Mouse (Mus musculus): ENCODE data around the gene Cebpzos. TPM values are rescaled to one million over a fixed set of nuclear protein-coding genes. Genes with fewer than 3 reads are reported as not detected.
A peak's percentile ranks its signal among the peaks of the same experiment; 100 is the strongest.

The Cebpzos gene
- polyA plus RNA-seq, 1 experiment: 26.3 TPM

GRCm38 (mm10) chr17:78936466-78937228 lies 20.3 kb downstream of the Cebpzos start, which contains the start of the genes Cebpz and Ndufaf7:
Cebpz (minus strand) TSS chr17:78937066.
Ndufaf7 (plus strand) TSS chr17:78937136.
- Histone ChIP-seq H3K27ac (ENCODE audit: insufficient read depth, low read length) (no peak within 1 kb of the TSS), H3K4me3 (ENCODE audit: insufficient read depth, low read length) (peak within 1 kb of the TSS; percentile 86), H3K4me1 (ENCODE audit: control insufficient read depth, insufficient read depth, low read length) (no peaks in the 10 kb centered on the region; the same call in 1 of the 2 replicates)
- TF ChIP-seq POLR2A (IDR thresholded peaks at IDR 0.05; ENCODE audit: low read depth, low read length) (peak; percentile 87), CTCF (IDR thresholded peaks at IDR 0.05; ENCODE audit: borderline replicate concordance, insufficient read depth, low read length) (no peak)

- TF ChIP-seq POLR2A (IDR thresholded peaks at IDR 0.05; ENCODE audit: low read depth, low read length) (no peak), CTCF (IDR thresholded peaks at IDR 0.05; ENCODE audit: borderline replicate concordance, insufficient read depth, low read length) (no peak)
- H3K4me3 ChIP-seq (ENCODE audit: insufficient read depth, low read length): peak overlapping the region; percentile 86
- no peak overlapping the region for H3K27ac ChIP-seq (ENCODE audit: insufficient read depth, low read length)
- no peaks in the 10 kb centered on the region; the same call in 1 of the 2 replicates for H3K4me1 ChIP-seq (ENCODE audit: control insufficient read depth, insufficient read depth, low read length)
These were observed 21.0 kb downstream of the Cebpzos start for GRCm38 (mm10) chr17:78937229-78937853.

GRCm38 (mm10) chr17:78938927-78939326 lies 22.6 kb downstream of the Cebpzos start:
- TF ChIP-seq CTCF (IDR thresholded peaks at IDR 0.05; ENCODE audit: borderline replicate concordance, insufficient read depth, low read length) (no peak), POLR2A (IDR thresholded peaks at IDR 0.05; ENCODE audit: low read depth, low read length) (no peak)
- Histone ChIP-seq H3K4me1 (ENCODE audit: control insufficient read depth, insufficient read depth, low read length) (no peaks in the 10 kb centered on the region; the same call in 1 of the 2 replicates), H3K4me3 (ENCODE audit: insufficient read depth, low read length) (no peak overlapping the region), H3K27ac (ENCODE audit: insufficient read depth, low read length) (no peak overlapping the region)

GRCm38 (mm10) chr17:78942579-78942978 lies 26.3 kb downstream of the Cebpzos start:
- Histone ChIP-seq H3K27ac (ENCODE audit: insufficient read depth, low read length) (no peak overlapping the region), H3K4me3 (ENCODE audit: insufficient read depth, low read length) (no peak overlapping the region)
- TF ChIP-seq POLR2A (IDR thresholded peaks at IDR 0.05; ENCODE audit: low read depth, low read length): no peak

GRCm38 (mm10) chr17:78951225-78951624 lies 34.9 kb downstream of the Cebpzos start:
- TF ChIP-seq POLR2A (IDR thresholded peaks at IDR 0.05; ENCODE audit: low read depth, low read length) (no peak), CTCF (IDR thresholded peaks at IDR 0.05; ENCODE audit: borderline replicate concordance, insufficient read depth, low read length) (no peak)
- H3K4me1 ChIP-seq (ENCODE audit: control insufficient read depth, insufficient read depth, low read length): no peaks in the 10 kb centered on the region
- no peak overlapping the region for H3K27ac ChIP-seq (ENCODE audit: insufficient read depth, low read length)
- no peak overlapping the region for H3K4me3 ChIP-seq (ENCODE audit: insufficient read depth, low read length)

More at GRCm38 (mm10) chr17:78942579-78942978, 26.3 kb downstream of the Cebpzos start:
- no peaks in the 10 kb centered on the region; the same call in 1 of the 2 replicates for H3K4me1 ChIP-seq (ENCODE audit: control insufficient read depth, insufficient read depth, low read length)

GRCm38 (mm10) chr17:78952070-78952469 lies 35.8 kb downstream of the Cebpzos start:
- Histone ChIP-seq H3K4me1 (ENCODE audit: control insufficient read depth, insufficient read depth, low read length) (no peaks in the 10 kb centered on the region), H3K27ac (ENCODE audit: insufficient read depth, low read length) (no peak overlapping the region), H3K4me3 (ENCODE audit: insufficient read depth, low read length) (no peak overlapping the region)
- TF ChIP-seq POLR2A (IDR thresholded peaks at IDR 0.05; ENCODE audit: low read depth, low read length) (no peak), CTCF (IDR thresholded peaks at IDR 0.05; ENCODE audit: borderline replicate concordance, insufficient read depth, low read length) (no peak)

- Histone ChIP-seq H3K4me1 (ENCODE audit: control insufficient read depth, insufficient read depth, low read length) (no peaks in the 10 kb centered on the region), H3K27ac (ENCODE audit: insufficient read depth, low read length) (no peak overlapping the region), H3K4me3 (ENCODE audit: insufficient read depth, low read length) (no peak overlapping the region)
- TF ChIP-seq POLR2A (IDR thresholded peaks at IDR 0.05; ENCODE audit: low read depth, low read length): no peak
- TF ChIP-seq CTCF (IDR thresholded peaks at IDR 0.05; ENCODE audit: borderline replicate concordance, insufficient read depth, low read length): no peak
These were observed 36.9 kb downstream of the Cebpzos start for GRCm38 (mm10) chr17:78953240-78953639.

GRCm38 (mm10) chr17:78959473-78959872 lies 43.2 kb downstream of the Cebpzos start:
- Histone ChIP-seq H3K4me3 (ENCODE audit: insufficient read depth, low read length) (no peak overlapping the region), H3K27ac (ENCODE audit: insufficient read depth, low read length) (no peak overlapping the region), H3K4me1 (ENCODE audit: control insufficient read depth, insufficient read depth, low read length) (no peaks in the 10 kb centered on the region)
- TF ChIP-seq POLR2A (IDR thresholded peaks at IDR 0.05; ENCODE audit: low read depth, low read length) (no peak), CTCF (IDR thresholded peaks at IDR 0.05; ENCODE audit: borderline replicate concordance, insufficient read depth, low read length) (no peak)

- TF ChIP-seq CTCF (IDR thresholded peaks at IDR 0.05; ENCODE audit: borderline replicate concordance, insufficient read depth, low read length) (no peak), POLR2A (IDR thresholded peaks at IDR 0.05; ENCODE audit: low read depth, low read length) (no peak)
- Histone ChIP-seq H3K4me1 (ENCODE audit: control insufficient read depth, insufficient read depth, low read length) (no peaks in the 10 kb centered on the region), H3K4me3 (ENCODE audit: insufficient read depth, low read length) (no peak overlapping the region), H3K27ac (ENCODE audit: insufficient read depth, low read length) (no peak overlapping the region)
These were observed 48.1 kb downstream of the Cebpzos start for GRCm38 (mm10) chr17:78964387-78964786.

All from embryonic fibroblast, embryonic 13.5 days (primary cell).